Mouse (Mus musculus) CH12.LX (cell line): ENCODE measurements around the gene Sestd1.

Experiments
- CTCF ChIP-seq, 2 experiments: IDR thresholded peaks in 1 of 2; conservative IDR thresholded peaks in 1 of 2; 2 replicates each; pipeline ENCODE4 v1.5.1; 2011 to 2012; ENCODE audit warnings: low read depth in 2 of 2, low read length in 2 of 2, improper control_type of control experiment in 1 of 2, inconsistent platforms in 1 of 2, mild to moderate bottlenecking in 1 of 2, moderate library complexity in 1 of 2
- MEF2A ChIP-seq: IDR thresholded peaks from 2 replicates; pipeline ENCODE4 v1.6.1; 2014; ENCODE audit warnings: low read depth, mild to moderate bottlenecking, inconsistent platforms, low read length, improper control_type of control experiment, borderline replicate concordance
- MYC ChIP-seq: IDR thresholded peaks from 2 replicates; pipeline ENCODE4 v1.6.1; 2011; ENCODE audit warnings: low read depth, mild to moderate bottlenecking, improper control_type of control experiment, low read length
- NELFE ChIP-seq: IDR thresholded peaks from 2 replicates; pipeline ENCODE4 v1.6.1; 2011; ENCODE audit warnings: low read depth, low read length, improper control_type of control experiment
- ZMIZ1 ChIP-seq: IDR thresholded peaks from 2 replicates; pipeline ENCODE4 v1.6.1; 2012; ENCODE audit warnings: low read depth, mild to moderate bottlenecking, inconsistent platforms, low read length, improper control_type of control experiment
- ZNF384 ChIP-seq: IDR thresholded peaks from 2 replicates; pipeline ENCODE4 v1.6.1; 2012; ENCODE audit warnings: low read depth, low read length, improper control_type of control experiment, inconsistent platforms

- no peak for TF ChIP-seq ZMIZ1
- TF ChIP-seq CTCF (conservative IDR thresholded peaks at IDR 0.05 in 1 of 2, IDR thresholded peaks at IDR 0.05 in 1 of 2; ENCODE audit: low read depth in 2 of 2, low read length in 2 of 2): no peak
- no peak for TF ChIP-seq NELFE
- no peak for TF ChIP-seq MEF2A
- no peak for TF ChIP-seq MYC
- TF ChIP-seq ZNF384: no peak
These were observed 32.0 kb downstream of the Sestd1 start for GRCm38 (mm10) chr2:77248416-77248815.
